Mouse (Mus musculus) retina, postnatal 1 day (tissue): ENCODE data around the gene Chrna1.
"Not testable (repeated sequence)": the region's sequence is repeated elsewhere in the genome, so short reads cannot be mapped to it uniquely, and the experiment has no call there.

Experiments
- DNase-seq: peaks from one replicate; pipeline ENCODE4 v3.0.0-alpha.2; 2012

The Chrna1 gene

GRCm38 (mm10) chr2:73590106-73590505, 10.0 kb upstream of the Chrna1 start:
- peak; percentile 73 for DNase-seq

DNA sequence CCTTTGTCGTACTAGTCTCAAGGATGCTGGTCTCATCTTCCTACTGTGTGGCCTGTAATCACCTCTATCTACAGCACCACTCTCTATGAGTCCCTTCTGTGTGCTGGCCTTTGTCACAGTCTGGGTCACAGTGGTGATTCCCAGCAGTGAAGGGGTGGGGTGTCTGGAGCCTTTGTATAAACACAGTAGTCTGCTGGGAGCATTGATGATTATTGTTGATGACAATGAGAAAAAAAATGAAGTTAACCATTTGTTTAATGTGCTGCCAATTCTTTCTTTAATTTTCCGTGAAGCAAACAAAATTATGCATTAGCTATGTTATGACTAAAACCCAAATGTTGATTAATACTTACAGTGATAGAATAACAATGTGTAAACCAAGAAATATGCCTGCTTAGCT, 8.8 kb upstream of the Chrna1 start:
- DNase-seq = peak; percentile 44

DNA sequence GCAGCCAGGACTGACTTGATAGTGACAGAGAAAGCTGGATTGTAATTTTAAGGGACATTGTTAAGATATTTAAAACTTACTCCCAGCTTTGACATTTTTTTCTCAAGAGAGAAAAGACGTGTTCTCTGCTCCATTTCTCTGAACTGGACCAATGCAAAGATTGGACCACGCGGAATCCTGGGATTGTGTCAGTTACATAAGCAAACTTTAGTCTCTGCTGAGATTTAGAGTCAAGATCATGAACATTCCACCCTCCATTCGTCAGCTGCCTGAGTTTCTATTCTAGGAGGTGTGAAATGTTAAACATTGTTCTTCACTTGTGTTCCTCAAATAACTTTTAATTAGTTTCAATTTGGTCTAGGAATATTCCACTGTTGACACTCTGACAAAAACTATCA, 7.0 kb upstream of the Chrna1 start:
- DNase-seq = no peak

GRCm38 (mm10) chr2:73586392-73587108, 6.4 kb upstream of the Chrna1 start:
- no peak for DNase-seq

DNA sequence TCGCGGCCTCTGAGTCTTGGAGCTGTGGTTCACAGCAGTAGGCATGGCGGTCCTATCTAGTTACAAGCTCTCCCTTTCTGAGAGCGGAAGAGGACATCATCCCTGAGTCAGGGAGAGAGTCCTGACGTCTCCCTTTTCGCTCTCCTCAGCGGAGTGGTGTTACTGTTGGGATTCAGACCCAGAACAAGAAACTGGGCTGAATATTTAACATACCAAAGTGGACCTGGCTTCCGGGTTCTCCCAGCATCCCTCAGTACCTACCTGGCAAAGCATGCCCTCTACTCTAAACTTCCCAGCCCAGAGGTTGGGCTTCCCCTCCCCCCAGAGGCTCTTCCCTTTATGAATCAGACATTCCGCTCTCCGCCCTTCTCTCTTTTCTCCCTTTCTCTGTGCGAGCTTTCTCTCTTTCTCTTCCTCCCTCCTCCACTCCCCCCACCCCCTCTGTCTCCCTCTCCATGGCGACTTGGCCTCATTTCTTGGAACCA, 5.3 kb upstream of the Chrna1 start:
- peak; percentile 47 for DNase-seq

DNA sequence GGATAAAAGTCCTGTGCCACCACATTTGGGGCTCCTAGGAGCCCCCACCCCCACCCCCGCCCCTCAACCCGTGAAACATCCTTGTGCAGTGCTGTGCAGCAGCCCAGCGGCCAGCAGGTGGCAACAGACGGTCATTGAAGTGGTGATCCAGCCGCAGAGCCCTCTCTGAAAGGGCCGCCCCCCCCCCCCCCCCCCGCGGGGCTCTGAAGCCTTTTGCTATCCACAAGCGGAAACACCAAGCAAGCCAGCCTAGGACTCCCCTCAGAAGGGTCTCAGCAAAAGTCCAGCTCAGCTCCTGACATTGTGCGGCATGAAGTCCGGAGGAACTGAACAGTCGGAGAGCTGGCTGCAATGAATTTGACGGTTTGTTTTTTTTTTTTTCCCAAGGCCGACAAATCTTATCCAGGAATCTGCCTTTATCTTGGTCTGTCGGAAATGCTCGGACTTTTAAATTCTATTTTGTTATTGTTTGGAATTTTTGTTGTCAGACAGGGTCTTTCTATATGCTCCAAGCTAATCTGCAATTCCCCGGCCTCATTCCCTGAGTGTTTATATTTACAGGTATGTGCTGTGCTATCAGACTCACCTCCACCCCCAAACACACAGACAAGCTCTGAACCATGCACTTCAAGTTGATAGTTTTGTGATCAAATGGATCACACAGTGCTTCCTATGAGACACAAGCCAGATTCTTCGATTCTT, 4.7 kb upstream of the Chrna1 start:
- peak; percentile 90 for DNase-seq

- DNase-seq = no peak
Measured at GRCm38 (mm10) chr2:73580720-73581119, 582 bp upstream of the Chrna1 start.

DNA sequence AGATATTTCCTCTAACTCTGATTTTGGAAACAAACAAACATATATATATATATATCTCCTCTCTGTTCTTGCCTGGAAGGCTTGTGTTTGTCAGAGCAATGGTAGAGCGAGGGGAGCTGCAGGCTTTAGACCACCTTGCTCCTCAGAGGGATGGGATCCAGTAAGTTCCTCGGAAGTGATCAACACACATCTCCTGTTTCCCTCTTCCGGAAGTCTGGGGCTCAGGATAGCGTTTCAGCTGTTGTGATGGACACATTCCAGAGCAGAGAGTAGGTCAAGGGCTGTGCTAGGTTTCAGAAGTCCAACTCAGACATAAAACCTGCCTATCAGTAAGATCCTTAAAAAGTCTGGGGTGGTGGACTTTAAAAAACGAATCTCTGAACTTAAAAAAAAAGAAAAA, 970 bp downstream of the Chrna1 start:
- DNase-seq = no peak

DNA sequence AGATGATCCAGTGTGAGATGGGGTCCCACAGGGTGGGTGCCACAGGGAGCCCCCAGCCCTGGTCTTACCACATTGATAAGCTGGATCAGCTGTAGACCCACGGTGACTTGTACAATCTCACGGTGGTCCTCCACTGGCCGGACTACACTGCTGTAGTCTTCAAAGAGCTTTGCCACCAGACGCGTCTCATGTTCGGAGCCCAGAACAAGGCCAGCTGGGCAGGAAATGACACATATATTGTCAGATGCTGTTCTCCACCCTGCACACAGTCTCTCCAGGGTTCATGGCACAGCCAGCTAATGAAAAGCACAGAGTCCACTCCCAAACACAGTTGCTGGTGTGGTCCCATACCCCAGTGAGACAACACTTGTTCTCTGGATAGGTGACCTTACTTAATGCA, 5.7 kb downstream of the Chrna1 start:
- no peak for DNase-seq

- no peak for DNase-seq
Measured at GRCm38 (mm10) chr2:73573556-73573955, 6.6 kb downstream of the Chrna1 start.

GRCm38 (mm10) chr2:73572539-73573372, 7.4 kb downstream of the Chrna1 start:
- peak; percentile 95 for DNase-seq

DNA sequence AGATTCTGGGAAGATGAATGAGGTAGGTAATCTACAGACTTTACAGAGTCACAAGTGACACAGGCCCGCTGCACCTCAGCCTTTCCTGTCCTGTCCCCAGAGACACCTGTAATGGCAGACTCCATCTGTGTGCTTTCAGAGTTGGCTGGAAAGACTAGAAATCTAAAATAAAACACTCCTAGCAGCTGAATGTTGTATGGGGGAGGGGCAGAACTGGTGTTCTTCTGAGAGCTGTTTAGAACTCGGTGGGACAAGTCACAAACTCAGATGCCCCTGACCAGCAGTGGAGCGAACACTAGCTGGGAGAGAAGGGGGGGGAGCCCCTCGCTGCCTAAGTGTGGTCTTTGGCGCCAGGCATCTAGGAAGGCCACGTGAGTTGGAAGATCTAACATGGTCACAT, 8.2 kb downstream of the Chrna1 start:
- no peak for DNase-seq

DNA sequence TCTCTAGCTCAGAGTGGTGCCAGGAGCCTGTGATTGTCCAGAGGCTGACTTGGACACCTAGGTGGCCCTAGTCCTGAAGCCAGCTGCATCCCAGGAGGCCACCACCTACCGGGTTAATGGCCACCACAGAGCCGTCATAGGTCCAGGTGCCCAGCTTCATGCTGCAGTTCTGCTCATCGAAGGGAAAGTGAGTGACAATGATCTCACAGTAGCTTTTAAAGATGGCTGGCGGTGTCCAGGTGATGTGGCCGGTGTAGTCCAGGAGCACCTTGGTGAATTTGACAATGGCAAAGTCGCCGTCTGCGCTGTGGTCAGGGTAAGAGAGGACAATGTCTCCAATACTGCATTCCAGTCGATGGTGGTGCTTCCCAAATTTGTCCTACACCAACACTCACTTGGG, 8.8 kb downstream of the Chrna1 start:
- no peak for DNase-seq

DNA sequence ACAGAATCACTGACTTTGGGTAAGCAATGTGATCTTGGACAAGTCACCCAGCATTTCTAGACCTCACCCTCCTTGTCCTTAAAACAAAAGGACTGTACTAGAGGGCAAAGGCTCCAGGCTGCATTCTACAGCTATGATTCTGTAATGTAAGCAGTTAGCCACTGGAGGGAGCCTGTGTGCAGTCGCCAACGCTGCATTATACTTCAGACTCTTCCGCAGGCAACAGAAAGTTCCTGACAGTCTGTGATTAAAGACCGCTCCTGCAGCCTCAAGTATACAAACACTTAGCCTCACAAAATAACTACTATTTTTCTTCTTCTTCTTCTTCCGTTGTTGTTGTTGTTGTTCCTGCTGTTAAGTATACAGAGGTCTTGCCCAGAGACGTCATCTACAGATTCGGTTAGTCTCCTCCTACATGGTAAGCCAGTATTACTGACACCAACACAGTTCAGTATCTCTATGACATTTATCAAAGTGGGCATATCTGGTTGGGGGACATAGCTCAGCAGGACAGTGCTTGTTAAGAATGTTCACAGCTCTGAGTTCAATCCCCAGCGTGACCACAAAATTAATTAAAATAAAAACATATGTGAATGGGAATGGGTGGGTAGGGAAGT, 13.0 kb downstream of the Chrna1 start:
- peak; percentile 78 for DNase-seq

DNA sequence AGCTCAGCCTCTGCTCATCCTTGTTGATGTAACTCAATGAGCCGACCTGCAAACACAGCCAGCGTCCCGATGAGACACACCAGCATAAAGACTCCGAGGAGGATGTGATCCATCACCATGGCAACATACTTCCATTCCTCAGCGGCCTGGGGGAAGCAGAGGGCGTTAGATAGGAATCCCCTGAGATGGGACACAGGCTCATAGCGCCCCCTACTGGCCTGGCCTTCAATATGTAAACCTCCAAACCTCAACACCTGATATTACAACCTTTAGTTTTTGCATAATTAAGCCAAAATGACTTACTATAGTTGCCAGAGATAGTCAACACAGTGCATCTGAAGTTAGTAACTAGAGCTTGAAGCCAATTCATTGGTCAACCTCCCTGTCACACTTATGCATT, 14.0 kb downstream of the Chrna1 start:
- peak; percentile 71 for DNase-seq

DNA sequence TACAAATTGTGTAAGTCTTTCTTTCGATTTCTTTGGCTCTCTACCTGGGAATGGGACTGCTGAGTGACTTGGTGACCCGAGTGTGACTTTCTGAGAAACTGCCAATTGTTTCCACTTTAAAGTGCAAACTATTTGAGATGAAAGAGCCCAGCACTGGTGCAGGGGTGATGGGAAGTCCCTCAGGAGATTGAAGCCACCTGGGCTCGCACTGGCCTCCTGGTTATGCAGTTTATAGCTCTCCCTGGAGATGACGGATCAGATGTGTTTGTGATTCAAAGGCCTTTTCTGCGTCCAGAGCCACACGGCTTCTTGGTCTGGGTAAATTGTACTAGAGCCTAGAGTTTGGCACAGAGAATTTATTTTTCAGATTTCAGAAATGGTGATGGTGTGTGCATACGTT, 16.4 kb downstream of the Chrna1 start:
- no peak for DNase-seq

- DNase-seq = no peak
Measured at GRCm38 (mm10) chr2:73562656-73563055, 17.5 kb downstream of the Chrna1 start.

GRCm38 (mm10) chr2:73561665-73562063, 18.5 kb downstream of the Chrna1 start:
- peak; percentile 94 for DNase-seq

- DNase-seq = peak; percentile 66
Measured at GRCm38 (mm10) chr2:73560899-73561664, 19.1 kb downstream of the Chrna1 start.

DNA sequence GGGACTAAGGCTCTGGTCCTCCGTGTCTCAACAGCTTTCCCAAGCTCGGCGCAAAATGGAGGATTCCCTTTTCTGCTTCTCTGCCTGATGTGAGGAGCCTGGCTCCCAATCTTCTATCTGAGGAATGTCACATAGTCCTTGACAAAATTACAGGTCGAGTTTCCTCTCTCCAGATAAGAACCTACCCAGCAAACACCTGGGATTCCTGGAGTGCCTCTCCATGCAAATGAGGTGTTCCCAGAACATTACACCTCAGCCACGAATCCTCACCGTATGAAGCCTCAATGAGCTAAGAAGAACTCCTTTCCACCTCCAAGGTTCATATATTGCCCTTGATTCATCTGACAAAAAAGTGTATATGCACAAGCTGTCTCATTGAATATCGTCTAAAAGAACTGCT, 19.7 kb downstream of the Chrna1 start:
- DNase-seq = no peak

DNA sequence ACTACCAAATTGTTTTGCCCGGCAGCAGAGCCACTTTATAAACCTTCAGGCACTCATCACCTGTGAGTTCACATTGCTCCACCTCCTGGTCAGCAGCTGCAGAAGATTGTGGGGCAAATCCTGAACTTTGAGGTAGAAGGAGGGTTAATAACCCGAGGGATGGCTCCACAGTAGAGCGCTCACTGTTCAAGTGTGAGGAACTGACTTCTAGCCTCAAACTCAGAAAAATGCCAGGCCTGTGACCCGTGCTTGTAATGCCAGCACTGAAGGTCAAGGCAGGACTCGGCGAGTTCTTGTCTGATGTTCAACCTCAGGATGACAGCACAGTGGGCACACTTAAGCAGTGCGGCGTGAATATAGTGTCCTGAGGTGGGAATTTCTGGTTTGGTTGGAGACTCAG, 22.2 kb downstream of the Chrna1 start:
- no peak for DNase-seq

DNA sequence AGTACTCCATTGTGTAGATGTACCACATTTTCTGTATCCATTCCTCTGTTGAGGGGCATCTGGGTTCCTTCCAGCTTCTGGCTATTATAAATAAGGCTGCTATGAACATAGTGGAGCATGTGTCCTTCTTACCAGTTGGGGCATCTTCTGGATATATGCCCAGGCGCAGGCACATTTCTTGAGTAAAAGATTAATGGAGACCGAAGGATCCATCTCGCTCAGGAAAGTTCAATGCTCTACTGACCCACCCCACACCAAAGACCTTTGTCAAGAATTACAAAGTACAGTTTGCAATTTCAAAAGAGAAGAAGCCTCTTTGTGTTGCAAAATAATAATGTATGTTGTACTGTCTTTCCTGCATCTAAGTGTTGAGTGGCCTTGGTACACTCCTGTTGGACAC, 23.1 kb downstream of the Chrna1 start:
- DNase-seq = not testable (repeated sequence)
